Mouse (Mus musculus) embryo, embryonic 10.5 days (tissue): ENCODE data around the gene Spint2.

ENCODE experiments used
- DNase-seq: peaks from one replicate; pipeline ENCODE4 v3.0.0-alpha.2; 2015; ENCODE audit warnings: low spot score

Gene Spint2

DNA sequence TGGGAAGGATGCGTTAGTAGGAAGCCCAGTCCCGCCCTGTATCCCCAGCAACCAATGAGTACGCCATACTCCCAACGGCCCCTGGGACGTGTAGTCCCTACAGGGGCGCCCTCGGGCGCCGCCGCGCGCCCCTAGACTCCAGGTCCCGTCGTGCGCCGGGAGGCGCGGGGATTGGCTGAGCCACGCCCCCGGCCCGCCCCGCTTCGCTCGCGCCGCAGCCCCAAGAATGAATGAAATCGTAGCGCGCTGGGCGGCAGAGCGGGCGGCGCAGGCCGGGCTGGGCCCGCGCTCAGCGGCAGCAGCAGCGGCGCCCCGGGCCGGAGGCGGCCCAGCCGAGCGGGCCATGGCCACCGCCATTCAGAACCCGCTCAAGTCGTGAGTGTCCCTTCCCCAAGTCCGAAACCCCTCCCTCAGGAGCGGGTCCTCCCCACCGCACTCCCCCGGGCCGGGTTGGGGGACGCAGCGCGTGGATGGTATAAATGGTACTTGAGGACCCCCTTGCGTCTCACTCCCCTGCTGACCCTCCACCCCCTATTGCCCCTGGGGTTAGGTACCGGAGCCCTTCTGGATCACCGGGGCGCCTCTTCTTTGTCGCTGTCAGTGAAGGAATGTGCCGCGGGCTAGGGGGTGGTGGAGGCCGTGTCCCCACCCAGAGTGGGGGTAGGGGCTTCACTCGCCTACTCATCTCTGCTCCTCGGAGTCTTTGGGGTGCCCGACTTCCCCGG, 22.2 kb upstream of the Spint2 start, which contains the start of gene Dpf1:
TSS of gene Dpf1 (plus strand) at position 214 of the 725 bp plus-strand sequence.
- DNase-seq = peak; percentile 93

DNA sequence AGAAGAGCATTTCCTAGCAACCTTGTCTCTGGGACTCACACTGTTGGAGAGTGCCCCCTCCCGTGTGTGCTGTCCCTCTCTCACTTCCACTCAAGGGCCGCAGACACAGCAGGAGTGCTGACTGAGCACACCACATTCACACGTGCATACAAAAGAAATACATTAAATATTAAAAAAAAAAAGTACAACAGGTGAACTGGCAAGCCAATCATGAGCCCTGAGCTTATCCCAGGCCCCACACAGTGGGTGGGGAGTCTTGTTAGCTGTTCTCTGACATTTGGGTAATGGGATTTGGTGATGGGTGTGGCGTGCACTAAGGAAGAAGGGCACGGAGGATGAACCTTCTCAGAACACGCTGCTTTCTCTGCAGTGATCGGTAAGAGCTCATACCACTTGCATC, 20.9 kb upstream of the Spint2 start:
- no peak for DNase-seq

- DNase-seq = peak; percentile 92
Measured at GRCm38 (mm10) chr7:29301127-29301566, 19.4 kb upstream of the Spint2 start.

DNA sequence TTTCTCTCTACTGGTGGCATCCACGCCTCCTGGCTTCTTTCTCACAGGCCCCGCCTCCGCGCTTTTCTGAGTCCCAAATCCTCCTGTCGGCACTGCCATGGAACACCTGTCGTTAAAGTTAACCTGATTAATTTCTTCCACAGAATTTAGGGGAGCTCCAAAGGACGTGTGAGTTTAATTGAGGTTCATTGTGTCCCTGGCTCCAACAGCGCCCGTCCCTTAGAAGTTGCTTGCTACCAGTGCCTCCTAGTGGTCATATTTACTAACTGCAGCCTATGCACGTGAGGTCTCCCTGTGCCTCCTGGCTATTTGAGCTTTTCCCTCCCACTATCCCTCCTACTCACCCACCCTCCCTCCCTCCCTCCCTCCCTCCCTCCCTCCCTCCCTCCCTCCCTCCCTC, 15.3 kb upstream of the Spint2 start:
- peak; percentile 90 for DNase-seq

GRCm38 (mm10) chr7:29295861-29296647, 14.3 kb upstream of the Spint2 start:
- no peak for DNase-seq

DNA sequence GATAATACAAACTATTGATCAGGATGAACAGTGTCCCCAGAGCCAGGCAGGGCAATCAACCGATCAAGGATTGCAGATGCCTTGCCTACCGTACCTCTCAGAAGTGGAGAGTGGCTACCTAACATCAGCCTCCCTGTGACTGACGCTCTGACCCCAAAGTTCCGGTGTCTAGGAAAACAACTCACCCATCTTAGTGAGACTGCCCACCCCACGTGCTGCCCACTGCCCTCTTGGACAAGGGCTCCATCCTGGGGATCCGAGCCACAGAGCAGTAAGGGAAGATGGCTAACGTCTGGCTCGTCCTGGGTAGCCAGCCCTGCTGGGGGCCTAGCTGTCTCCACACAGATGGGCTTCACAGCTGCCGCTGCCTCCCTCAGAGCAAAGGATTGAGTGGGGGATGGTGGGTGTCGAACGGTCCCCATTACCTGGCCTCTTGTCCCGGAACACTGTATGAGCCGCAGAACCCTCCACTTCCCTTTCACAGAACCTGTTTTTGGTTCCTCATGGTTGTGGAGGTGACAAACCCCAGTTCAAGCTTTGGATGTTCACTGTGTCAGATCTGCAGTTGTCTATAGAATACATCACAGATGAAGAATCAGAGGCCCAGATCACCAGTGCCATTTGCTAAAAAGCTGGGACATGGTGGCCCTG, 12.5 kb upstream of the Spint2 start:
- DNase-seq = no peak

- DNase-seq = peak; percentile 67
Measured at GRCm38 (mm10) chr7:29293131-29294065, 11.7 kb upstream of the Spint2 start.

GRCm38 (mm10) chr7:29292458-29293098, 10.9 kb upstream of the Spint2 start:
- peak; percentile 53 for DNase-seq

GRCm38 (mm10) chr7:29291616-29292457, 10.1 kb upstream of the Spint2 start:
- peak; percentile 64 for DNase-seq

DNA sequence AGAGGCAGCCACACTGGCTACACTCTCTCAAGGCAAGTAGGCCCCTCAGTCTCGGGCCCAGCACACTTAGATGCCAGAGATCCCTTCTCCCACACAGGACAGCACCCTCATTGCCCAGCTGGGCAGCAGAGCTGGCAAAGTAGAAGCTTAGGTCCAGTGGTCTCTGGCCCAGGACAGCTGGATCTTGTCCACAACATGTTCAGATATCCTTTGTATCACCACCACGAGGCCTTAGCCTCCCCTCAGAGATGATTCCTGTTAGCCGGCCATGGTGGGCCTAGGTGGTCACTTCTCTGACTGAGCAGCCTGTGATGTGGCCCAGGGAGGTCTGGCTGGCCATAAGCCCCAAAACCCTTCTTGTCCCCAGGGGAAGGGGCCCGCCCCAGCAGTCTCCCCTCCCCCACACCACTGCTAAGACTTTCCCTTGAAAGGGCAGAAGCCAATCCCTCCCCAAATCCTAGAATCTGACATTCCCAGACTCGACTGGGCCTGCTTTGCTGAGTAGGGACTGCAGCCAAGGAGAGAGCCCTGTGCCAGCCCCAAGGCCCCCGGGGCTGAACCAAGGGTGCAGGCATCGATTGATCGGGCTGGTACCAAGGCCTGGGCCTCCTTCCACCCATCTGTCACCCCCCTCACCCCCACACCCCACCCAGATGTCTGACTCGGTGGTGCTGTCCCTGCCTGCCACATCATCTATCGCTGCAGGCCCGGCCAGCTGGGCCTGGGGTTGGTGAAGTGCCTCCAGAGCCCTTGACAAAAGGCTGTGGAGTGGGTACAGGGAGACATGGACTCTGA, 9.2 kb upstream of the Spint2 start:
- DNase-seq = peak; percentile 32

DNA sequence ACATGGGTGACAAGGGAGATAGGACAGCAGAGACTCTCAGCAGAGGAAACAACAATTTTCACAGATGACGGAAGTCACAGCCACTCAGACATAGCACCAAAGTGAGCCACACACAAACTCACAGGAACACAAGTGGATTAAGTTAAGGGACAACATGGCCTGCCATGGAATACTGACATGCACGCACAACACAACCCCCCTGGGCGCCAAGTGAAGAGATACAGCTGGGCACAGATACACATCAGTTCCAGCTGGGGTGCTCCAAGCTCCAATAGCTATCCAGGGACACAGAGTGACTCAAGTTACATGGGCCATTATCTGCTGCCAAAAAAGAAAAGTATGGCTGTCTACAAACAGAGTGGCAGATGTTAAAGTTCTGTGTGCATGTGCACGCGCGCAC, 8.1 kb upstream of the Spint2 start:
- DNase-seq = peak; percentile 47

- peak; percentile 87 for DNase-seq
Measured at GRCm38 (mm10) chr7:29288942-29289638, 7.4 kb upstream of the Spint2 start, which contains the start of gene Ppp1r14a. Gene Ppp1r14a (plus strand): TSS chr7:29289308.

DNA sequence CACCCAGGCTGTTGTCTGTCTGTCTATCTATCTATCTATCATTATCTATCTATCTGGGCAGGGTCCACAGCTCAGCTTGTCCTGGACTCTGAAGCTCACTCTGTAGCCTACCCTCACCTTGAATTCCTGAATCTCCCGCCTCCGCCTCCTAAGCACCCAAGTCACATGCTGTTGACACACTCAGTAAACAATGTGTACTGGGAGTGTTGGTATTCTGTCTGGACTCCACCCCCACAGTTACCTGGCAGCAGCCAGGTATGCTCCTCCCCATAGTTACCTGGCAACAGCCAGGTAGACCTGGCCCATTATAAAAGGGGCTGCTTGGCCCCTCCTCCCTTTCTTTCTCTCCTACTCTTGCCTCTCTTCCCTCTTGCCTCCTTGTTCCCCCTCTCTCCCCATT, 6.4 kb upstream of the Spint2 start:
- no peak for DNase-seq

- no peak for DNase-seq
Measured at GRCm38 (mm10) chr7:29287481-29287880, 5.8 kb upstream of the Spint2 start.

GRCm38 (mm10) chr7:29284523-29284922, 2.8 kb upstream of the Spint2 start:
- no peak for DNase-seq

DNA sequence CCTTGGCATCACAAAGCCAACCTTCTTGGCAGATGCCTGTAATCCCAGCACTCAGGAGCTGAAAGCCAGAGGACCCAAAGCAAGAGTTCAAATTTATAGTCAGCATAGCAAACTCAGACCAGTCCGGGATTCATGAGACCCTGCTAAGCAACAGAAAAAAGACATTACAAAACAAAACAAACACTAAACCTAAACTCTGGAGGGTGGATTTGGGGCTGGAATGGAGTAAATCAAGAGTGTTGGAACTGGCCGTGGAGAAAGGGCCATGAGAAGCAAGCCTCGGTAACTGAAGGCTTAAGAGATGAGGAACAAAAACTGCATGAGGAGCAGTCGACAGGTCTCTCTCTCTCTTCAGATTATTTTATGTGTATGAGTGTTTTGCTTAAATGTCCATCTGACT, 2.2 kb upstream of the Spint2 start:
- no peak for DNase-seq

DNA sequence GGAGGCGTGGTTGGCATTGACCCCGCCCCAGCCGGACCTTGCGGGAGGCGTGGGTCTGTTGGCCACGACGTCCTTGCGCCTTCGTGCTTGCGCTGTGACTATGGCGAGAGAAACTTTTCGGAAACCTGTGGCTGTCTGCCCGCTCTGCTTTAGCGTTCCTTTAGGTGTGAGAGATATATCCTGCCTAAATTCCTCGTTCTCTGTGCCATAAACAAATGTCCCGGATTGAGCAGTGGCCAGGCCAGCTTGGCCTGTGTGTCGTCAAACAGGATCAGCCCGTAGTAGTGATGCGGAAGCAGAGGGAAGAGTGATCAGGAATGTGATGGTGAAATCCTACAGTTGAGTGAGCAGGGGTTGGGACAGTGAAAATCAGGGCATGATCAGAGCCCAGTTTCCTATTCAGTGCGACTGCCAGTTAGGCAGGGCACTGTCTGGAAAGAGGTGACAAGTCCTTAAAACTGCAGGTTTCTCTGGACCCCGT, 402 bp upstream of the Spint2 start:
- no peak for DNase-seq

DNA sequence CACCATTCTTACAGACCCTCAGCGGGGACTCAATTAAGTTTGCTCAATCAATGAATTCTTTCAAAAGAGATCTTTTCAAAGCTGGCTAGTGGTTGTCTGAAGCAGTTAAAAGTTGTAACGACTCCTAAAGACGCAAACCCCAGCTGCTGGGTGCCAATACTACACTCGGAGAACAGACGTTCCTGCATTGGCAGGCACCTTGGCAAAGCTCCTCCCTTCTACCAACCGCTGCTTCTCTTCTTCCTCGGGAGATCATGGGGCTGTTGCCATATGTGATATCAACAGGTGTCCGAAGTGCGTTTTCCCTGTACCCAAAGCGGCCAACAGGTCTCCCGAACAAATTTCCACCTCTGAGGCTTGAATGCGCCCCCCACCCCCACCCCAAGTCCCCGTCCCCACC, 911 bp downstream of the Spint2 start:
- no peak for DNase-seq

- DNase-seq = no peak
Measured at GRCm38 (mm10) chr7:29279924-29280323, 1.8 kb downstream of the Spint2 start.
